Mouse (Mus musculus) heart, adult 2 months (tissue): ENCODE measurements around the gene Pex12. TPM values are rescaled to one million over a fixed set of nuclear protein-coding genes. Genes with fewer than 3 reads are reported as not detected.

Source experiments
- DNase-seq, 2 experiments: peaks; one replicate each; pipeline ENCODE4 v3.0.0; 2021
- H3K27ac ChIP-seq: fragments of 200-600 bp; 2 replicates; pipeline ENCODE4 v1.8.1; 2022
- H3K27me3 ChIP-seq: fragments of 200-500 bp; 2 replicates; pipeline ENCODE4 v1.6.1; 2012; ENCODE audit warnings: mild to moderate bottlenecking, low read length, inconsistent platforms, mixed read lengths; ENCODE audit not compliant: control insufficient read depth, insufficient read depth
- H3K36me3 ChIP-seq: fragments of 200-500 bp; 2 replicates; pipeline ENCODE4 v1.6.1; 2012; ENCODE audit warnings: low read length, inconsistent platforms; ENCODE audit not compliant: control insufficient read depth, insufficient read depth
- H3K4me1 ChIP-seq: fragments of 200-500 bp; 2 replicates; pipeline ENCODE4 v1.6.1; 2011; ENCODE audit warnings: low read length; ENCODE audit not compliant: control insufficient read depth, insufficient read depth
- H3K4me3 ChIP-seq: fragments of 200-600 bp; 2 replicates; pipeline ENCODE4 v1.8.1; 2022
- H3K79me2 ChIP-seq: fragments of 200-500 bp; replicated peaks from 2 replicates; pipeline ENCODE4 v1.6.1; 2012; ENCODE audit warnings: mild to moderate bottlenecking, inconsistent platforms, low read length, moderate library complexity, mixed read lengths; ENCODE audit not compliant: control insufficient read depth, insufficient read depth
- H3K9ac ChIP-seq: fragments of 200-500 bp; 2 replicates; pipeline ENCODE4 v1.6.1; 2012; ENCODE audit warnings: low read depth, mild to moderate bottlenecking, control low read depth, inconsistent platforms, low read length, mixed read lengths
- CTCF ChIP-seq: fragments of 200-600 bp; IDR thresholded peaks from 2 replicates; pipeline ENCODE4 v1.8.1; 2022; ENCODE audit warnings: antibody characterized with exemption, mild to moderate bottlenecking, moderate library complexity
- EP300 ChIP-seq: fragments of 200-500 bp; IDR thresholded peaks from 2 replicates; pipeline ENCODE4 v1.6.1; 2011; ENCODE audit warnings: low read depth, low read length, control low read depth; ENCODE audit not compliant: insufficient read depth
- POLR2A ChIP-seq: fragments of 200-500 bp; IDR thresholded peaks from 2 replicates; pipeline ENCODE4 v1.6.1; 2011; ENCODE audit warnings: mild to moderate bottlenecking, low read depth, low read length, control low read depth; ENCODE audit not compliant: insufficient read depth
- WGBS: fragments of 180-500 bp; shearing (Covaris S2); methylation state at CpG from one replicate; pipeline ENCODE4 v1.1.7; 2018; 5-methylcytosine and 5-hydroxymethylcytosine counted together
- intact Hi-C: fragments of 180-260 bp; cut with DNase I; formaldehyde crosslinking; loops from one replicate; pipeline ENCODE4 v1.15.1; 2025
- polyA plus RNA-seq: library from polyadenylated mRNA; depleted of rRNA; stranded (reverse); fragments of >200 nt; gene quantifications from 2 replicates; pipeline ENCODE4 v1.2.3, GENCODE M21; 2012
- total RNA-seq, 2 experiments: library from RNA; stranded (reverse); gene quantifications; 2 replicates each; pipeline ENCODE4 v1.2.3; 2021

The Pex12 gene
- total and polyA plus RNA-seq, 3 experiments, result 7.2 to 13.5 (median 8.7) TPM

GRCm38 (mm10) chr11:83282084-83282483, 20.3 kb downstream of the Pex12 start:
- intact Hi-C loops, result no loop called here
- H3K9ac ChIP-seq, result no peak overlapping the region
- no peaks in the 10 kb centered on the region for H3K4me1 ChIP-seq
- H3K27me3 ChIP-seq, result no peaks in the 10 kb centered on the region
- H3K36me3 ChIP-seq, result no peaks in the 10 kb centered on the region
- no peaks in the 10 kb centered on the region for H3K79me2 ChIP-seq
- no peak for DNase-seq
- WGBS, result 41% methylated on average over 2 of the region's 2 CpGs
- no peak overlapping the region for H3K4me3 ChIP-seq
- TF ChIP-seq POLR2A, result no peak
- TF ChIP-seq EP300, result no peak
- TF ChIP-seq CTCF, result no peak
- no peak overlapping the region for H3K27ac ChIP-seq

- no peak overlapping the region; the same call in 1 of the 2 replicates for H3K27ac ChIP-seq
- no peaks in the 10 kb centered on the region for H3K4me1 ChIP-seq
- TF ChIP-seq CTCF (no peak), EP300 (no peak)
- no peak overlapping the region for H3K4me3 ChIP-seq
- no peaks in the 10 kb centered on the region for H3K27me3 ChIP-seq
- intact Hi-C loops, result no loop called here
- H3K9ac ChIP-seq, result no peak overlapping the region
- H3K36me3 ChIP-seq, result no peaks in the 10 kb centered on the region
- DNase-seq, result peak; percentile 68 to 78
- WGBS, result 62% methylated on average over 6 of the region's 6 CpGs
- H3K79me2 ChIP-seq, result no peaks in the 10 kb centered on the region
Observed at GRCm38 (mm10) chr11:83279691-83280090, 22.7 kb downstream of the Pex12 start.

GRCm38 (mm10) chr11:83279024-83279423, 23.4 kb downstream of the Pex12 start:
- no peaks in the 10 kb centered on the region for H3K27me3 ChIP-seq
- no peaks in the 10 kb centered on the region for H3K4me1 ChIP-seq
- no peaks in the 10 kb centered on the region for H3K79me2 ChIP-seq
- no peaks in the 10 kb centered on the region for H3K36me3 ChIP-seq
- no peak overlapping the region for H3K9ac ChIP-seq
- peak overlapping the region; percentile 12; the same call in 1 of the 2 replicates for H3K27ac ChIP-seq
- intact Hi-C loops, result no loop called here
- 72% methylated on average over 4 of the region's 4 CpGs for WGBS
- DNase-seq, result no peak
- H3K4me3 ChIP-seq, result no peak overlapping the region
- TF ChIP-seq EP300 (no peak), POLR2A (no peak), CTCF (no peak)

- no peak for DNase-seq
- Histone ChIP-seq H3K9ac (no peak overlapping the region), H3K27me3 (no peaks in the 10 kb centered on the region), H3K36me3 (no peaks in the 10 kb centered on the region), H3K27ac (no peak overlapping the region), H3K79me2 (no peaks in the 10 kb centered on the region), H3K4me1 (no peaks in the 10 kb centered on the region; the same call in 1 of the 2 replicates), H3K4me3 (no peak overlapping the region)
- TF ChIP-seq EP300 (no peak), CTCF (no peak), POLR2A (no peak)
- WGBS, result 41% methylated on average over 7 of the region's 7 CpGs
- intact Hi-C loops, result no loop called here
Observed at GRCm38 (mm10) chr11:83276251-83276650, 26.1 kb downstream of the Pex12 start.

- no peaks in the 10 kb centered on the region for H3K27me3 ChIP-seq
- WGBS, result 22% methylated on average over 2 of the region's 2 CpGs
- no peaks in the 10 kb centered on the region; the same call in 1 of the 2 replicates for H3K4me1 ChIP-seq
- H3K36me3 ChIP-seq, result no peaks in the 10 kb centered on the region
- intact Hi-C loops, result no loop called here
- H3K9ac ChIP-seq, result no peak overlapping the region; the same call in 1 of the 2 replicates
- peak in 1 of 2 experiments; percentile 36 for DNase-seq
- peak overlapping the region; percentile 59; the same call in 1 of the 2 replicates for H3K4me3 ChIP-seq
- H3K79me2 ChIP-seq, result no peaks in the 10 kb centered on the region
- TF ChIP-seq EP300 (no peak), CTCF (peak; percentile 63), POLR2A (no peak)
- peak overlapping the region; percentile 95 for H3K27ac ChIP-seq
Observed at GRCm38 (mm10) chr11:83271951-83272843, 30.2 kb downstream of the Pex12 start.
